Mouse (Mus musculus) activated CD4-positive, CD25-positive, alpha-beta regulatory T cell (primary cell): ENCODE data around the gene Enthd1. TPM values are rescaled to one million over a fixed set of nuclear protein-coding genes. Genes with fewer than 3 reads are reported as not detected.

ENCODE experiments used
- polyA plus RNA-seq, 2 experiments: library from polyadenylated mRNA; unstranded; fragments of 100-300 nt; shearing (Covaris generic); gene quantifications; one replicate each; pipeline ENCODE4 v1.2.1; 2017

Enthd1 gene
- under 1 TPM in 1 of 2 experiments, not detected in 1; 0.12 TPM for polyA plus RNA-seq

DNA sequence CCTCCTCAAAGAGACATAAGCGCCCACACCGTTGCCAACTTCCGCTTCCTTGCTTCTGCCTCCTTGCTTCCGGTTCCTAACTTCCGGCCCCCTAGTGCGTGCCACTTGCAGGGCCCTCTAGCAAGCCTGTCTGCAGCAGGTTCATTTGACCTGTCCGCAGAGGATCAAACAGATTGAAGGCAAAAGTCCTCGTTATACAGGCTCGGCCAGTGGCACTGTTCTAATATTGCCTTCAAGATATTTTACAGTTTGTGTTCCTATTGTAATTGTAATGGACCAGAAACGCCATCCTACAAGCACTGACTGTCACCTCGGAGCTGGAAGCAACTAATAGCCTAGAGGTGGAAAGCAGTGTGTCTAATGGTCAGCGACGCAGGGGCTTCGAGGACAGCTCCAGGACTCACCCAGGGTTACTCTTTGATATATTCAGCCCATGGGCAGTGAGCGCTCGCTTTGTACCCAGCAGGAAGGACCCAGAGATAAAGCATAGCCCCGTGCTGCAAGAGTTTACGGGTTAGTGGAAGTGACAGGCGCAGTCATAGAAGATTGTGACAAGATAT is at the start of gene Enthd1:
Enthd1 (minus strand) TSS at position 51 of the 560 bp plus-strand sequence.

GRCm38 (mm10) chr15:80572291-80572690 is 7.3 kb upstream of the Enthd1 start, which contains the start of gene Grap2:
Gene Grap2, plus strand, starts transcription at chr15:80572594.

Other genes starting within 250 kb of the Enthd1 start
- 10 to 100 TPM; 44.4 to 52.7 TPM for gene Grap2, start 7.4 kb upstream of the Enthd1 start, polyA plus RNA-seq
- gene Fam83f, start 106.7 kb upstream of the Enthd1 start, polyA plus RNA-seq: under 1 TPM; 0.08 to 0.50 TPM
- gene Tnrc6b, start 146.2 kb upstream of the Enthd1 start, polyA plus RNA-seq: 10 to 100 TPM; 25.9 to 36.0 TPM